Mouse (Mus musculus) left cerebral cortex, adult 6 months (tissue): ENCODE measurements around the gene Tmub2. TPM values are rescaled to one million over a fixed set of nuclear protein-coding genes. Genes with fewer than 3 reads are reported as not detected.

Experiments used
- long read RNA-seq, 2 experiments: library from polyadenylated mRNA; unstranded; transcript quantifications; one replicate each; pipeline ENCODE4 v2.0.0; 2019 to 2020
- polyA plus RNA-seq: library from polyadenylated mRNA; unstranded; fragments of <200 nt; fragmentation: Nextera tagmentation; gene quantifications from 2 replicates; pipeline ENCODE4 v1.2.3, GENCODE M21; 2021

Gene Tmub2
- polyA plus RNA-seq, result 81.4 and 90.6 TPM in 2 replicates
- long read RNA-seq, experiment 1, transcript Tmub2-202 (3 exons, 1,876 nt), result minor isoform, 77 of 542 reads
- long read RNA-seq, experiment 1, transcript Tmub2-201 (4 exons, 1,939 nt), result major isoform, 273 of 542 reads
- long read RNA-seq, experiment 1, transcript Tmub2-205 (3 exons, 2,249 nt), result minor isoform, 151 of 542 reads
- long read RNA-seq, experiment 1, partial matches to known transcripts, result 20 of 542 reads
- long read RNA-seq, experiment 1, other reads (novel, unspliced or antisense), result 19 of 542 reads
- long read RNA-seq, experiment 2, transcript Tmub2-202 (3 exons, 1,876 nt), result minor isoform, 10 of 94 reads
- long read RNA-seq, experiment 2, transcript Tmub2-201 (4 exons, 1,939 nt), result major isoform, 44 of 94 reads
- long read RNA-seq, experiment 2, transcript Tmub2-205 (3 exons, 2,249 nt), result minor isoform, 15 of 94 reads
- long read RNA-seq, experiment 2, partial matches to known transcripts, result 23 of 94 reads
- long read RNA-seq, experiment 2, other reads (novel, unspliced or antisense), result 1 of 94 reads

DNA sequence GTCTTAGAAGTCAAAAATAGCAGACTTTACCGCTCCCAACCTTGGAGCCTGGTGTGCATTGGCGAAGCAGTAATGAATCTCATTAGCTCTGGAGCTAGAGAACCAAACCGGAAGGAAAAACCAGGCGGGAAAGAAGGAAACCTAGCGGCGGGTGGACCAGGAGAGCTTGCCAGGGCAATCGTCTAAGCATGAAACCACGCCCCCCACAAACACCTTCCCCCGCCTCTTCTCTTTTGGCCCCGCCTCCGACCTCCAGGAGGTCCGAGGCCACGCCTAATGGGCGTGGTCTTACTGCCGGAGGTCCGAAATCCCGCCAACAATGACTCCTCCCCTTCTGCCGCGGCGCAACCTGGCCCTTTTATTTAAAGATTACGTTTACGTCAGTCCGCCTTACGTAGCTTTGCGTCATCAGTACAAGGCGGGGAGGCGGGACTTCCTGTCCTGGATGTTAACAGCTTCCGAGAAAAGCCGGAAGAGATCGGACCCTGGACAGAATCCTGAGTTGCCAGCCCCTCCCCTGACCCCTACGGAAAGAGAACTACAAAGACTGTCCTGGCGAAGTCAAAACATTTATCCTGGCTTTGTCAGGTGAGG lies at the start of gene Tmub2:
TSS of gene Tmub2 (plus strand) at position 431 of the 594 bp plus-strand sequence.

DNA sequence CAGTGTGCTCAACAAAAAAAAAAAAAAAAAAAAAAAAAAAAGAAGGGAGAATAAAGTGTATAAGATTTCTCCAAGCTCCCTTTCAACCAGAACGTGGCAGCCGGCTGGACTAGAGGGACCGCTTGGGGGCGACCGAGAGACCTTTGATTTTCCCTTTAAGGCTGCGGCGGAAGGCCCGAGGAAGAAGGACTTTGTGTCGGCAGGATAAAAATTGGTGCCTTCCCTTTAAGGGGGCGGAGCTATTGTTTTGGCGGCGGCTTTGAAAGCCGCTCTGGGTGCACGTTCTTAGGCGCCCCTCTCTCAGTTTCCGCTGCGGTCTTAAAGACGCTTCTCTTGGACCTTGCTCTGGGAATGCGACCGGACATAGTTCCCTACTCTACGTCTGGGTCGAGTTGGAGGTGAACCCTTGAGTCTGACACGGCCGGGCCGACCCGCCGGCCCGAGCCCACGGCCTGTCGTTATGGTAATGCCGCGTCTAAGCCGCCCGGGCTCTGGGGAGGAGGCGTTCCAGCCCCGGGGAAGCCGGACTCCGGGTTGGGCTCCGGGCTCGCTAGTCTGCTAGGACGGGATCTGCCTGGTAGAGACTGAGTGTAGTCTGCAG lies 36.0 kb upstream of the Tmub2 start, which contains the start of gene BC030867:
TSS of gene BC030867 (plus strand) at position 253 of the 601 bp plus-strand sequence.

DNA sequence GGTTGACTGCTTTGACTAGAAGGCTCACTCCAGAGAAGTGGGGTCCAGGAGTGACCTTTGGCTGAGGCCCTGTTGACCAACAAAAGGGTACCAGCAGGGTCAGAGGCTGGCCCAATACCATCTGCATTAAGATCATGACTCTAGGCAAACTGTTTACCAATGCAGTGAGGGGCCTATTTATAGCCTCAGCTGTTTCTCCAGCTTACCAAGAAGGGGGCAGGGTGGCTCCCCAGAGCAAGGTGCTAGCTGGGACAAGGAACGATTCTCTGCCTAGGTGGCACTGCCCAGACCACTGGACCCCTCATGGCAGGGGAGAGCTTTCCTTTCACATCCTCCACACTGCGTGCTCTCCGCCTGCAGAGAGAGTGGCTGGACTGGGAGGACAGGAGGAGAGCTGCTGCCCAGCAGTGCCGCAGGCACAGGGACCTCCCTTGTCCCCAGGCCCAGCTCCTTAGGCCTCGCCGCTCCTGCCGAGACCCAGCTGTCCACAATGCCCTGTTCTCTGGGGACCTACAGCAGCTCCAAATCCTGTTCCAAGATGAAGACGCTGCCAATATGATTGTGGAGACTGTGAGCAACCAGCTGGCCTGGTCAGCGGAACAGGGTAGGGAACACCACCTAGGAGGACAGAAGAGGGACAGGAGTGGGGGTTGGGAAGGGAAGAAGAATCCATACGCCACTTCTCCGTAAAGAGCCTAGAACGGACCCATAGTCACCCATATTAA lies 16.0 kb upstream of the Tmub2 start, which contains the start of gene Asb16:
TSS of gene Asb16 (plus strand) at position 224 of the 725 bp plus-strand sequence.

DNA sequence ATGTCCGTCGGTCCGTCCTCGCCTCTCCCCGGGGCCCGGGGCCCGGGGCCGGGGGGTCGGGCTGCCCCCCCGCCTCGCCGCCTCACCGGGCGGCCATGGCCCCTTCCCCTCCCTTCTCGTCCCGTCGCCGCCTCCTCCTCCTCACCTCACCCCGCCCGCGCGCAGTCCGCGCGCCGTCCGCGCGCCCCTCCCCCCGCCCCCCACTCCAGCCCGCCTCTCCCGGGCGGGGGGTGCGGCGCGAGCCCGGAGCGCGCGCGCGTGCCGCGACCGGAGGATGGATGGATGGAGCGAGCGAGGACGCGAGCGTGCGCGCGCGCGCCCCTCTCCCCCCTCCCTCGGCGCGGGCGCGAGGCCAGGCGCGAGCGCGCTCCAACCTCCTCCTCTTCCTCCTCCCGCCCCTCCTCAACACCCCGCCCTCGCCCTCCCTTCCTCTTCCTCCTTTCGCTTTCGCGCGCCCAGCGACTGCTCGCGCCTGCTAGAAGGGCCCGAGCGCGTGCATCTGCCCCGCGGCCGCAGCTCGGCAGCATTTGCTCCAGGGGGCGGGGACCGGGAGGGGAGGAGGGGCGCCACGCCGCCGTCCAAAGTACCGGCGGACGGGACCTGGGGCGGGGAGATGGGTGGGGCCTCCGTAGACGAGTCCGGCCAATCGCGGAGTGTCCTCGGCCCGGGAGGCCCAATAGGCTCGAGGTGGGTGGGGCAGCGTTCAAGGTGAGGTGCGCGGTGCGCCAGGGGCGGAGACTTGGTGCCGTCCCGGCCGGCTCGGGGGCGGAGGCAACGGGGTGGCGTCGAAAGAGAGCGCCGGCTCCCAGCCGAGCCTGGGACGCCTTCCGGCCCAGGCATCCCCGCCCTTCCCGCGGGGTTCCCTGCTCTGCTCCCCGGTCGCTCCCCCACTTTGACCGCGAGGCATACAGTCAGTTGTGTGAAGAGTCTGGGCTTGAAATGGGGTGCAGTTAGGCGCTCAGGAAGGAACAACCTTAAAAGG lies 12.1 kb downstream of the Tmub2 start, which contains the start of gene Atxn7l3:
TSS of gene Atxn7l3 (minus strand) at position 141 of the 982 bp plus-strand sequence.

DNA sequence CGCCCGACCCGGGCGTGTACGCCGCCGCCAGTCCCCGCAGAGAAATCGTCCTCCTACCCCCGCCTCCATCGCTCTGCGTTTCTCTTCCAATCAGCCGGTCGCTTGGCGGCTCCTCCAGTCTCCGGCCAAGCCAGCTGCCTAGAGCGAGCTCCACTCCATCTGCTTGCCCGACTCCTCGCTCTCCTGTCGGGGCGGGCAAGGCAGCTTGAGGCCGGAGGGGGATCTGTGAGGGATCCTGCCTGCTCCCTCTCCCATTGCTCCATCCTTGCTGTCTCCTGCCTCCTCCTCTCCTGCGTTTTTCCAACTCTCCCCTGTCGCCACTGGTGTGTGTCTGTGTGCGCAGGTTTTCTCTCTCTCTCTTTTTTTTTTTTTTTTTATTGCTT lies 34.7 kb downstream of the Tmub2 start, which contains the start of gene Ubtf:
TSS of gene Ubtf (minus strand) at position 333 of the 383 bp plus-strand sequence.

Other genes with a start within 250 kb of the Tmub2 start
- 0.13 TPM in 1 of 2 replicates, not detected in the other for gene Cd300lg, start 243.4 kb upstream of the Tmub2 start, polyA plus RNA-seq
- gene Mpp2, start 196.4 kb upstream of the Tmub2 start, polyA plus RNA-seq, result 31.0 and 37.4 TPM in 2 replicates
- not detected in 2 replicates for gene Ppy, start 183.6 kb upstream of the Tmub2 start, polyA plus RNA-seq
- gene Pyy, start 177.1 kb upstream of the Tmub2 start, polyA plus RNA-seq, result not detected in 2 replicates
- gene Nags, start 139.4 kb upstream of the Tmub2 start, polyA plus RNA-seq, result 0.06 TPM in 1 of 2 replicates, not detected in the other
- gene Tmem101, start 128.5 kb upstream of the Tmub2 start, polyA plus RNA-seq, result 35.3 and 47.1 TPM in 2 replicates
- 91.0 and 105 TPM in 2 replicates for gene Lsm12, start 99.6 kb upstream of the Tmub2 start, polyA plus RNA-seq
- 24.1 and 27.0 TPM in 2 replicates for gene G6pc3, start 95.3 kb upstream of the Tmub2 start, polyA plus RNA-seq
- gene Hdac5, start 54.8 kb upstream of the Tmub2 start, polyA plus RNA-seq, result 47.8 and 66.9 TPM in 2 replicates
- 1.4 and 1.6 TPM in 2 replicates for gene BC030867, start 36.0 kb upstream of the Tmub2 start, polyA plus RNA-seq
- 0.82 and 1.2 TPM in 2 replicates for gene Asb16, start 16.2 kb upstream of the Tmub2 start, polyA plus RNA-seq
- gene Atxn7l3, start 11.7 kb downstream of the Tmub2 start, polyA plus RNA-seq, result 11.1 and 20.7 TPM in 2 replicates
- gene Ubtf, start 34.8 kb downstream of the Tmub2 start, polyA plus RNA-seq, result 42.1 and 43.3 TPM in 2 replicates
- gene Slc4a1, start 81.3 kb downstream of the Tmub2 start, polyA plus RNA-seq, result not detected in 2 replicates
- 53.3 and 211 TPM in 2 replicates for gene Rundc3a, start 108.5 kb downstream of the Tmub2 start, polyA plus RNA-seq
- gene Slc25a39, start 123.0 kb downstream of the Tmub2 start, polyA plus RNA-seq, result 94.9 and 175 TPM in 2 replicates
- 38.6 and 40.3 TPM in 2 replicates for gene Grn, start 145.4 kb downstream of the Tmub2 start, polyA plus RNA-seq
- gene Fam171a2, start 162.8 kb downstream of the Tmub2 start, polyA plus RNA-seq, result 0.67 and 7.7 TPM in 2 replicates
- 4.4 and 5.7 TPM in 2 replicates for gene Itga2b, start 185.2 kb downstream of the Tmub2 start, polyA plus RNA-seq